Mouse (Mus musculus) liver, embryonic 12.5 days (tissue): ENCODE data around the gene H1foo. TPM values are rescaled to one million over a fixed set of nuclear protein-coding genes. Genes with fewer than 3 reads are reported as not detected.

ENCODE experiments used
- ATAC-seq: fragments of 200-750 bp; cut with Nextera tagmentation; 2 replicates; pipeline ENCODE4 v1.8.0; 2017; ENCODE audit warnings: moderate number of reproducible peaks, mild to moderate bottlenecking, moderate library complexity
- H3K27ac ChIP-seq: fragments of 300-500 bp; sonication (generic); 2 replicates; pipeline ENCODE4 v1.5.1; 2016; ENCODE audit warnings: mild to moderate bottlenecking
- H3K27me3 ChIP-seq: fragments of 300-500 bp; sonication (generic); replicated peaks from 2 replicates; pipeline ENCODE4 v1.6.1; 2016; ENCODE audit warnings: mild to moderate bottlenecking, moderate library complexity
- H3K36me3 ChIP-seq: fragments of 300-500 bp; sonication (generic); 2 replicates; pipeline ENCODE4 v1.6.1; 2016; ENCODE audit warnings: mild to moderate bottlenecking, moderate library complexity
- H3K4me1 ChIP-seq: fragments of 300-500 bp; sonication (generic); 2 replicates; pipeline ENCODE4 v1.6.1; 2016
- H3K4me2 ChIP-seq: fragments of 300-500 bp; sonication (generic); 2 replicates; pipeline ENCODE4 v1.6.1; 2016; ENCODE audit warnings: mild to moderate bottlenecking, moderate library complexity
- H3K4me3 ChIP-seq: fragments of 300-500 bp; sonication (generic); 2 replicates; pipeline ENCODE4 v1.5.1; 2016; ENCODE audit warnings: mild to moderate bottlenecking, moderate library complexity
- H3K9ac ChIP-seq: fragments of 300-500 bp; sonication (generic); 2 replicates; pipeline ENCODE4 v1.6.1; 2016; ENCODE audit warnings: mild to moderate bottlenecking, moderate library complexity
- H3K9me3 ChIP-seq: fragments of 300-500 bp; sonication (generic); replicated peaks from 2 replicates; pipeline ENCODE4 v1.6.1; 2016; ENCODE audit warnings: mild to moderate bottlenecking, moderate library complexity
- WGBS: fragments of 180-500 bp; shearing (Covaris S2); methylation state at CpG from one replicate; pipeline ENCODE4 v1.1.7; 2016; ENCODE audit not compliant: insufficient replicate concordance; 5-methylcytosine and 5-hydroxymethylcytosine counted together
- polyA plus RNA-seq: library from polyadenylated mRNA; unstranded; fragments of >200 nt; fragmentation: Nextera tagmentation; extraction: Ambion mirVana; gene quantifications from 2 replicates; pipeline ENCODE4 v1.2.1, GENCODE M21; 2016

Gene H1foo
- polyA plus RNA-seq, 1 experiment from 2014 or later: not detected

DNA sequence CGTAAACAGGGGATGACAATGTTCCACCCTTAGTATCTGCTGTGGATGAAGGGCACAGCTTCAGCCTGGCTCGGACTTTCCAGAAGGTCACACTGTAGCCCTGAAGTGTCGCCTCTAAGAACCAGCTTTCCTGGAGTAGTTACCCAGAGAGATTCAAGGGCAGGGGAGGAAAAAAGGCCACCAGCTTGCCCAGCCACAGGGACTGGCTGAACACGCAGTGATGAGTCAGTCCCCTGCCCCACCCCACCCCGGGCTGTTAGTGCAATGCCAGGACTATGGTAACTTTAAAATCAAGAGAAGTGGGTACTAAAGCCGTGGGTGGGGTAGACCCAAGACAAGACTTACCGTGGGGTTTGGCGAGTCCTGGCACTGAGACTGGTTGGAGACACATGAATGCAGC is 30.9 kb downstream of the H1foo start:
- Histone ChIP-seq H3K9me3 (no peaks in the 10 kb centered on the region), H3K4me3 (no peak overlapping the region), H3K36me3 (peaks cover 3% of the 10 kb centered on the region), H3K4me1 (peaks cover 17% of the 10 kb centered on the region; the same call in 1 of the 2 replicates), H3K4me2 (no peak overlapping the region), H3K27me3 (no peaks in the 10 kb centered on the region), H3K9ac (no peak overlapping the region), H3K27ac (no peak overlapping the region)
- no peak for ATAC-seq
- WGBS: 65% methylated on average over 8 of the region's 8 CpGs

DNA sequence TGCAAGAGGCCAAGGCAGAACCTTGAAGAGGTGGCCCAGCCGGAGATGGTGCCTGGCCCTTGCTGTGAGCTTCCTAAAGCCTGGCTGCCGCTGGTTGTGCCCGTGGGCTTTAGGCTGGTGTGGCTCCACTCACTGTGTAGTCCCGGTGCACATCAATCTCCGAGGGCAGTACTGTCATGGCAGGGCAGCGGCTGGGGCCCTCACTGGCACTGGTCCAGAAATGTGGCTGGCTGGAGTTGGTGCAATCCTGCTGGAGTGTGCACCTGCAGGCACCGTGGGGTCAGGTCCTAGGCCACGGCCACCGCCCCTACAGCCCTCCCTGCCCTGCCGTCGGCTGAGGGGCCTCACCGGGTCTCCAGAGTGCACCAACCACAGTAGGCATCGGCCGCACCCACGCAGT is 33.1 kb downstream of the H1foo start:
- Histone ChIP-seq H3K4me3 (no peak overlapping the region), H3K9me3 (no peaks in the 10 kb centered on the region), H3K9ac (no peak overlapping the region), H3K4me2 (no peak overlapping the region), H3K27ac (no peak overlapping the region), H3K36me3 (peaks cover 3% of the 10 kb centered on the region), H3K27me3 (no peaks in the 10 kb centered on the region), H3K4me1 (peaks cover 5% of the 10 kb centered on the region; the same call in 1 of the 2 replicates)
- WGBS: 77% methylated on average over 15 of the region's 15 CpGs
- ATAC-seq: no peak

DNA sequence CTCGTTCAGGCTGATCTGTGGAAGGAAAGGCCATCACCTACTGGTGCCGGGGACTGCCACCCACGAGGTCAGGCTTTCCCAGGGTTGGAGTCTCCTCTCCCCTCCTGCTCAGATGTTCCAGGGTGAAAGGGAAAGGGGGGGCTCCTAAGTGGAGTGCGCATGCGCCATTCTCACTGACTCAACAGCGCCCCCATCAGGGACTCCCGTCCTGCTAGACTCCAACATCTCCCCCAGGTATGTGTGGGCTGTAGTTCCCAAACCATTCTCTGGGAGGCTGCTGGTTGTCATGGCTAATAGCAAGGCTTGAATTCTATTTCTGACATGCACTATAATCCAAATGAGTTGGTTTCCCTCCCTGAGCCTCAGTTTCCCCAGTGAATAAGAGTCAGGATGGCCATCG is 33.9 kb downstream of the H1foo start:
- H3K27me3 ChIP-seq: no peaks in the 10 kb centered on the region
- no peaks in the 10 kb centered on the region for H3K4me1 ChIP-seq
- H3K36me3 ChIP-seq: peaks cover 3% of the 10 kb centered on the region
- H3K27ac ChIP-seq: no peak overlapping the region
- ATAC-seq: no peak
- H3K4me2 ChIP-seq: no peak overlapping the region
- no peak overlapping the region for H3K4me3 ChIP-seq
- 68% methylated on average over 8 of the region's 8 CpGs for WGBS
- no peaks in the 10 kb centered on the region for H3K9me3 ChIP-seq
- H3K9ac ChIP-seq: no peak overlapping the region

DNA sequence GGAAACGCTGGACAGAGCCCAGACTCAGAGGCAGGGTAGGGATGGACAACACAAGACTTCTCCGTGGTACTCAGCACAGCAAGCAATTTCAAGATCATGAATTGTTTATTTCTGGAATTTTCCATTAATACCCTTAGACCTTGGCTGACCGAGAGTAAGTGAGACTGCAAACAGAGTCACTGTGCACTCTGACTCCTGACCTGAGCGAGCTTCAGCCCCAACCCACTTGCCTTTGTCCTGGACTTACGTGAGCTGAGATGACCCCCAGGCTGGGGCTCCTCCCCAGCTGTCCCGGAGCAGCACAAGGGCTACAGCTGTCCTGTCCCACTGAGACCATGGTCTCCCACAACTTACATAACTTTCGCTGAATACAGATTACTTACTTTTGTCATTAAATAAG is 38.2 kb downstream of the H1foo start:
- no peak overlapping the region for H3K4me2 ChIP-seq
- H3K9ac ChIP-seq: no peak overlapping the region
- no peak overlapping the region for H3K4me3 ChIP-seq
- peaks cover 14% of the 10 kb centered on the region for H3K4me1 ChIP-seq
- no peaks in the 10 kb centered on the region for H3K36me3 ChIP-seq
- ATAC-seq: no peak
- no peaks in the 10 kb centered on the region for H3K27me3 ChIP-seq
- WGBS: 66% methylated on average over 7 of the region's 7 CpGs
- H3K9me3 ChIP-seq: no peaks in the 10 kb centered on the region
- H3K27ac ChIP-seq: no peak overlapping the region

DNA sequence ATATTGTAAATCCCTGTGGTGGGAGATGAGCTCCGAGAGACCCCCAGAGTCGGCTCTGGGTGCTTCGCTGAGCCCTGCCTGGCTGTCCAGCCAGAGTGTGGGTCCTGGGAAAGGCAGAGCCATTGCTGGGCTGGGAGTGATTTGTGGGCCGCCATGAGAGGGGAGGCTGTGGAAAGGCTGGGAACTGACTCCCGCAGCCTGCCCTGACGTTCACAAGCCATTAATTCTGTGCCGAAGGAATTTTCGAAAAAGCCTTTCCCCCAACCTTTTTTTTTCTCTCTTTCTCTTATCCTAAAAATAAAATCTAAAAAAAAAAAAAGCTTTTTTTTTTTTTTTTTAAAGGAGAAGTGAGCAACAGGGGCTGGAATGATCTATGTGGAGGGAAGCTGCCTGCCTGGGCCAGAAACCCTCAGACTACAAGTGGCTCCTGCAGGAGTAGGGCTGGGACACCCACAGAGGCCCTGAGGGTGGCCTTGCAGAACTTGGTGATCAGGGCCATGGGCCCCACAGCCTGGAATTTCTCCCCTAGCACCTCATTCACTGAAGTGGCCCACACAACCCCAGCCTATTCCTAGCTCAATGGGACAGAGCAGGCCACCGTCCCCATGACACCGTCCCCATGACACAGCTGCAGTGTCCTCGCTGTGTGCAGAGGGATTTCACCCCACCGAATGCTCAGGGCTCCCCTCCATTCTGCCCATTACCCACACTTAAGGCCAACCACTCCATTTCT is 38.7 kb downstream of the H1foo start:
- H3K36me3 ChIP-seq: no peaks in the 10 kb centered on the region

DNA sequence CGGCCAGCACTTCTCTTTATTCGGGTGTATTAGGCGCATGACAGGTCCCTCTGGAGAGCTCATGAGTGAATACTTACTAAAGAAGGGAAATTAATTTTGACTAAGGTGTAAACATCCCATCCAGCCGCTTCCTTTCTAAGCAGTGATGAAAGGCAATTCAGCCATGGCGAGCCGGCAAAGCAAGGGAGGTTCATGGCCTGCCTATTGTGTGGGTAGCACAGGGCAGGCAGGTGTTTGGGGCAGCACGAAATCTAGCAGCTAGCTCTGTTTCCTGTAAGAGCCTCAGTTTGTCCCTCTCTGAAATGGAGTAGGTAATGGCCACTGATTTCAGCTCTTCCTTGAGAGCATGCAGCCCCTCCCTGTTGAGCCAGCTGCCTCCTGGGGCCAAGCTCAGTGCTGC is 39.8 kb downstream of the H1foo start:
- H3K4me1 ChIP-seq: peaks cover 14% of the 10 kb centered on the region
- H3K27me3 ChIP-seq: peaks cover 7% of the 10 kb centered on the region; the same call in 1 of the 2 replicates
- H3K27ac ChIP-seq: no peak overlapping the region
- ATAC-seq: no peak
- H3K9me3 ChIP-seq: no peaks in the 10 kb centered on the region
- no peak overlapping the region for H3K4me3 ChIP-seq
- 67% methylated on average over 7 of the region's 7 CpGs for WGBS
- no peak overlapping the region for H3K4me2 ChIP-seq
- H3K9ac ChIP-seq: no peak overlapping the region
- H3K36me3 ChIP-seq: no peaks in the 10 kb centered on the region

More for the DNA sequence above, 38.7 kb downstream of the H1foo start:
- no peak overlapping the region for H3K4me2 ChIP-seq
- no peak overlapping the region for H3K4me3 ChIP-seq
- H3K4me1 ChIP-seq: peaks cover 14% of the 10 kb centered on the region
- H3K27ac ChIP-seq: no peak overlapping the region
- ATAC-seq: no peak
- no peaks in the 10 kb centered on the region for H3K9me3 ChIP-seq
- no peaks in the 10 kb centered on the region for H3K27me3 ChIP-seq
- no peak overlapping the region for H3K9ac ChIP-seq
- 69% methylated on average over 12 of the region's 12 CpGs for WGBS

DNA sequence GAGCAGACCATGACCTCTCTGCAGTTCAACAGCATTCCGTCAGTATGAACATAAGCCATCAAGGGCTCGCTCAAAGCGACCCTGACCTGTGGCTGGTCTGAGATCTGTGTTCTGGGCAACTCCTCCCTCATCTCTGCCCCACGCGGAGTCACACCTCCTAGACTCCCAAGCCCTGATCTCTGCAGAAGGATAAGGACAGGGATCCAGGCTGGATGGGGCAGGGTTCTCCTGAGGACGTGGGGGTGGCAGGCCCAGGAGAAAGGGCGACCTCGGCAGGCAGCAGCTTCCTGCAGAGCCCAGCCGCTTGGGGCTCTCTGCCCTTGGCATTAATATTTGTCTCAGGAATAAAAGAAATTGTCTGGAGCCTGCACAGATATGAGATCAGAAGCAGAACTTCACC is 40.9 kb downstream of the H1foo start:
- WGBS: 77% methylated on average over 9 of the region's 9 CpGs
- Histone ChIP-seq H3K36me3 (no peaks in the 10 kb centered on the region), H3K9me3 (no peaks in the 10 kb centered on the region), H3K27me3 (peaks cover 9% of the 10 kb centered on the region), H3K4me3 (no peak overlapping the region), H3K27ac (no peak overlapping the region), H3K4me2 (no peak overlapping the region), H3K4me1 (peaks cover 14% of the 10 kb centered on the region), H3K9ac (no peak overlapping the region)
- ATAC-seq: no peak

DNA sequence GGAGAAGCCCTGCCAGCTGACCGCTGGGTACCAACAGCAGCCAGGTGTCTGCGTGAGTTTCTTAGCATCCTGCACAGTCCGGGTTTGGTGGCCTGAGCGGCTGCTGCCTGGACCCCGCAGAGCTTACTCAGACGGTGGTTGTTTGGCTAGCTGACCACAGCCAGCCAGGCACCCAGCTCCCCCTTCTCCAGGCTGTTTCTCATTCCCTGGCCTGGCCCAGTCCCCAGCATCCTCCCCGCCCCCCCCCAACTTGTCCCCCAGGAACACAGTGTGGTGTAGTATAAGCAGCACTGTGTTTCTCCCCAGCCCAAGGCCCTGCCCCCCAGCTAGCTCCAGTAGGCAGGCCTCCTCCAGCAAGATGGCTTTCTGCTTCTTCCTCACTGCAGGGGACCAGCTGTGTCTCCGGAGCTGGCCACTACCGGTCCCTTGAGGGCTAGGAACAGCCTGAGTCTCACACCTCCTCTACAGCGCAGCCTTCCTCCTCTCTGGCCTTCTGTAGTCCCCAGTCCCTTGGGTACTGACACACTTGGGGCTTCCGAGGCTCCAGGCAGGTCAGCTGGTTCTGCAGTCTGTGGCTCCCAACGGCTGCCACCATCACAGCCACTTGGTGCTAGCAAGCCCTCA is 41.8 kb downstream of the H1foo start:
- H3K4me1 ChIP-seq: peaks cover 18% of the 10 kb centered on the region
- WGBS: 68% methylated on average over 12 of the region's 12 CpGs
- H3K4me3 ChIP-seq: no peak overlapping the region
- H3K36me3 ChIP-seq: no peaks in the 10 kb centered on the region
- no peak overlapping the region for H3K9ac ChIP-seq
- no peak for ATAC-seq
- H3K27me3 ChIP-seq: peaks cover 19% of the 10 kb centered on the region
- H3K4me2 ChIP-seq: no peak overlapping the region
- H3K9me3 ChIP-seq: no peaks in the 10 kb centered on the region
- H3K27ac ChIP-seq: no peak overlapping the region

DNA sequence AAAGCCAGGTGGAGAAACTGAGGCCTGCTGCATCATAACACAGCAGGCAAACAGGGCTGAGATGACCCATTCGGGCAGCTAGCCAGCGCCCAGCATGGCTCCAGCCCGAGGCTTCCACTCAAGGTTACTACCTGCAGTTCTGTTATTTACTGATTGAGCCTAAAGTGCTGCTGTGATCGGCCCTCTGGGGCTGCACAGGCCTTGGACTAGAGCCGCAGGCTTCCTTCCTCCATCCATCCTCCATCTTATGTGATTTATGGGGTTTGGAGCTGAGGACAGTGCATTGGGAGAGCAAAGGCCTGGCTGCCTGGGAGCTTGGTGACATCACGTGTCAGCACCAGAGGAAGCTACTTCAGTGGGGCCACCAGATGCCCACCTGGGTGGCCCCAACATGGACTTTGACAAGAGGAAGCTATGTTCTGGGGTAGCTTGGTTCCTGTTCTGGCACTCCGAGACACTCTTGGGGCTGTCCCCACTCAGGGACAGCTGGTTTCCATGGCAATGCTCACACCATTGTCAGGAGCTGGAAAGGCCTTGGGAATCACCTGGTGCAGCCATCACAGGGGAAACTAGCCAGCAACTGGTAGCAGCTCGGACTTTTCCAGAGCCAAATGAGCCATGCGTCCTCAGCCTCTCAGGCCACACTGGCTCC is 42.5 kb downstream of the H1foo start:
- no peak overlapping the region for H3K4me2 ChIP-seq
- peaks cover 23% of the 10 kb centered on the region for H3K4me1 ChIP-seq
- no peak overlapping the region for H3K9ac ChIP-seq
- WGBS: 54% methylated on average over 9 of the region's 9 CpGs
- no peaks in the 10 kb centered on the region for H3K9me3 ChIP-seq
- H3K27ac ChIP-seq: no peak overlapping the region
- H3K4me3 ChIP-seq: no peak overlapping the region
- no peaks in the 10 kb centered on the region for H3K36me3 ChIP-seq
- H3K27me3 ChIP-seq: peaks cover 25% of the 10 kb centered on the region
- no peak for ATAC-seq

DNA sequence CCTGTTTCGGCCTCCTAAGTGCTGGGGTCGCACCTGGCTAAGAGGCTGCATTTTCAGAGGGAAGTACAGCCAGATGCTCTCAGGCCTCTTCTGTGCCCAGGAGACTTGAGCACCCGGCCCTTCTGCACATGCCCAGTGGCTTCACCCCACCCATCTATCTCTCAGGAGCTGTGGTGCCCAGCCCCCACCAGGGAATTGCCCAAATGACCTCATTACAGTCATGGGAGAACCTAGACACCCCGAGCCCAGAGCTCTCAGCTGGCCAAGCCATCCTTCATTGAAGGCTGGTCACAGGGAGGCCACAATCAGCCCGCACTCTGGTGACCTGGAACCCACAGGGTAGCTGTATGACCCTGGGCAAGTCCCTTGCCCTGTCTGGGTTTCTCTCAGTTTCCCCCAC is 44.3 kb downstream of the H1foo start:
- Histone ChIP-seq H3K36me3 (no peaks in the 10 kb centered on the region), H3K27ac (no peak overlapping the region), H3K9me3 (no peaks in the 10 kb centered on the region), H3K4me3 (no peak overlapping the region), H3K27me3 (peaks cover 43% of the 10 kb centered on the region), H3K9ac (no peak overlapping the region), H3K4me1 (peaks cover 38% of the 10 kb centered on the region), H3K4me2 (no peak overlapping the region)
- ATAC-seq: no peak
- WGBS: 56% methylated on average over 5 of the region's 5 CpGs

DNA sequence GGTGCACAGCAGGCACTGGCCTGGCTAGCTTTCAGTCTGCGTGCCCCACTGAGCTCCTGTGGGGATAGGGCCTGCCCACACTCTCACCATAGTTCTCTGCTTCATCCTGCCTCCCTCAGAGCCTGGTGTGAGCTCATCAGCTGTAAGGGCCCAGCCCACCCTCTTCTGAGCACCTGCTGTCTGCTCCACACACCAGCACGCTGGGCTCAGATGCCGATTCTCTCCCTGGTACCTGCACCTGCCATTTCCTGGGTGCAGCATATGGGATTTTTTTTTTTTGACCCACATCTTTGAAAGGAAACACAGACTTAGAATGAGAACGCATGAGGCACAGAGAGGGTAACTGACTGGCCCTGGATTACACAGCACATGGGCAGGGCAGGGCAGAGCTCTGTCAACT is 44.9 kb downstream of the H1foo start:
- Histone ChIP-seq H3K27ac (no peak overlapping the region), H3K4me2 (no peak overlapping the region)

DNA sequence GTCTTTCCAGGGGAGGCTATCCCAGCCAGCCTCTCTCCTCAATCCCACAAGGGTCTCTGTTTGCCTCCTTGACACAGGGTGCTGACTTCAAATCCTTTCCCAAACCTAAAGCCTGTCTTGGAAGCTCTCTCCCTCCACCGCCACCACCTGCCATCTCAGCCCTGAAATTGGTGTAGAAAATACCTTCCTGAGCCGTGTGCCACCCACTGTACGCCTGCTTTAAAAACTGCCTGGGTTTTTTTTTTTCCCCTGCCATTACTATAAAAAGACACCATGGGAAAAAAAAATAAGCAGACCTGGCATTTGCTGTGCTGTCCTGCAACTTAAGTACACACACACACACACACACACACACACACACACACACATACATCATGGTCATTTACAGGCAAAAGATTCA is 45.3 kb downstream of the H1foo start:
- Histone ChIP-seq H3K36me3 (no peaks in the 10 kb centered on the region), H3K4me3 (no peak overlapping the region), H3K27ac (no peak overlapping the region), H3K4me1 (peaks cover 43% of the 10 kb centered on the region), H3K9ac (no peak overlapping the region), H3K4me2 (0 out of 2 replicates have a peak overlapping the region, but pooled peaks have one; percentile 29), H3K27me3 (peaks cover 51% of the 10 kb centered on the region), H3K9me3 (no peaks in the 10 kb centered on the region)
- ATAC-seq: no peak
- WGBS: 87% methylated on average over 3 of the region's 3 CpGs

More for the DNA sequence above, 44.9 kb downstream of the H1foo start:
- Histone ChIP-seq H3K4me3 (no peak overlapping the region), H3K9me3 (no peaks in the 10 kb centered on the region), H3K4me1 (peaks cover 44% of the 10 kb centered on the region), H3K27me3 (peaks cover 49% of the 10 kb centered on the region), H3K36me3 (no peaks in the 10 kb centered on the region), H3K9ac (no peak overlapping the region)
- WGBS: 78% methylated on average over 4 of the region's 4 CpGs
- no peak for ATAC-seq
